Mouse (Mus musculus): ENCODE data around the gene Gm12789.
"Not testable (repeated sequence)": the region's sequence is repeated elsewhere in the genome, so short reads cannot be mapped to it uniquely, and the experiment has no call there.

Gm12789 gene

GRCm38 (mm10) chr4:101986326-101986725 lies at the start of gene Gm12789:
Gm12789 (plus strand) TSS chr4:101986626.
- DNase-seq, result not testable (repeated sequence)

GRCm38 (mm10) chr4:101940107-101940506 lies 46.3 kb upstream of the Gm12789 start, which contains the start of gene Gm12794:
Gm12794 (plus strand) TSS chr4:101940407.
- DNase-seq, result not testable (repeated sequence)

- DNase-seq, result not testable (repeated sequence)
Measured at GRCm38 (mm10) chr4:101980949-101981348, 5.5 kb upstream of the Gm12789 start, which contains the start of gene Gm12790. Gm12790 (minus strand) TSS chr4:101981049.

GRCm38 (mm10) chr4:101985678-101986077 lies 748 bp upstream of the Gm12789 start:
- DNase-seq, result no peak

GRCm38 (mm10) chr4:101997426-101997825 lies 11.0 kb downstream of the Gm12789 start:
- no peak for DNase-seq

- peak; percentile 83 to 84 for DNase-seq
Measured at GRCm38 (mm10) chr4:101998267-101998922, 12.0 kb downstream of the Gm12789 start.

- no peak for DNase-seq
Measured at GRCm38 (mm10) chr4:102026619-102027018, 40.2 kb downstream of the Gm12789 start.

Data from cerebellum, postnatal 10 days (tissue).